Mouse (Mus musculus): ENCODE data around the gene Lrp1. TPM values are rescaled to one million over a fixed set of nuclear protein-coding genes. Genes with fewer than 3 reads are reported as not detected.

The Lrp1 gene
- total and polyA plus RNA-seq, 3 experiments, result 3.1 to 51.2 (median 11.8) TPM

GRCm38 (mm10) chr10:127541510-127541909, 79.4 kb downstream of the Lrp1 start:
- dilution Hi-C loops (cut with MboI; ENCODE audit: extremely low pct_ligation_motif_present, extremely low pct_unique_long_range_greater_than_20kb, low sequenced_read_pairs) (no loop called here), in situ Hi-C loops (cut with MboI; ENCODE audit: low pct_ligation_motif_present, low pct_unique_long_range_greater_than_20kb, low sequenced_read_pairs) (loop anchor here (5.0 kb wide), 1 partner anchor 34 kb away; no protein-coding TSS in a partner anchor)
- H3K9me3 ChIP-seq (replicated peaks; ENCODE audit: low read length), result no peaks in the 10 kb centered on the region
- H3K79me2 ChIP-seq (replicated peaks; ENCODE audit: control insufficient read depth, extremely low read depth, insufficient read depth, poor library complexity, severe bottlenecking), result no peaks in the 10 kb centered on the region
- no peak overlapping the region for H3K27ac ChIP-seq (ENCODE audit: insufficient read depth, low read depth)
- no peak overlapping the region for H3K9ac ChIP-seq (ENCODE audit: insufficient read depth, low read depth)
- H3K36me3 ChIP-seq (replicated peaks in 1 of 2; ENCODE audit: control insufficient read depth in 1 of 2, insufficient read depth in 1 of 2, low read length in 1 of 2), result peaks cover 60 to 65% of the 10 kb centered on the region in 2 experiments
- TF ChIP-seq IRF4 (IDR thresholded peaks at IDR 0.05; ENCODE audit: low read depth, low read length), result no peak
- TF ChIP-seq TCF12 (IDR thresholded peaks at IDR 0.05; ENCODE audit: low read depth, low read length), result no peak
- TF ChIP-seq GABPA (IDR thresholded peaks at IDR 0.05; ENCODE audit: insufficient replicate concordance, low read depth, low read length), result no peak
- no peak for TF ChIP-seq E2F4 (IDR thresholded peaks at IDR 0.05; ENCODE audit: insufficient replicate concordance, low read depth, low read length)
- TF ChIP-seq POLR2AphosphoS2 (IDR thresholded peaks at IDR 0.05; ENCODE audit: low read depth, low read length), result no peak
- TF ChIP-seq ELF1 (IDR thresholded peaks at IDR 0.05; ENCODE audit: low read depth, low read length), result no peak
- TF ChIP-seq HCFC1 (IDR thresholded peaks at IDR 0.05; ENCODE audit: low read depth, low read length), result no peak
- no peak for TF ChIP-seq JUND (conservative IDR thresholded peaks at IDR 0.05; ENCODE audit: low read depth, low read length)
- no peak for TF ChIP-seq RCOR1 (conservative IDR thresholded peaks at IDR 0.05; ENCODE audit: low read depth, low read length)
- TF ChIP-seq NRF1 (IDR thresholded peaks at IDR 0.05; ENCODE audit: low read depth, low read length), result no peak
- TF ChIP-seq MXI1 (IDR thresholded peaks at IDR 0.05; ENCODE audit: low read depth, low read length), result no peak
- TF ChIP-seq ZKSCAN1 (IDR thresholded peaks at IDR 0.05; ENCODE audit: borderline replicate concordance, low read depth, low read length), result no peak
- no peak for TF ChIP-seq USF2 (conservative IDR thresholded peaks at IDR 0.05; ENCODE audit: low read depth, low read length)
- TF ChIP-seq SIN3A (IDR thresholded peaks at IDR 0.05; ENCODE audit: low read length), result no peak
- TF ChIP-seq ZNF384 (IDR thresholded peaks at IDR 0.05; ENCODE audit: low read depth, low read length), result no peak
- no peak for TF ChIP-seq RAD21 (IDR thresholded peaks at IDR 0.05; ENCODE audit: low read depth, low read length)
- TF ChIP-seq JUN (IDR thresholded peaks at IDR 0.05; ENCODE audit: insufficient read depth, low read depth, low read length), result no peak
- no peak for TF ChIP-seq NELFE (IDR thresholded peaks at IDR 0.05; ENCODE audit: low read depth, low read length)
- no peak for TF ChIP-seq MAX (IDR thresholded peaks at IDR 0.05; ENCODE audit: low read length)
- no peak for TF ChIP-seq UBTF (IDR thresholded peaks at IDR 0.05; ENCODE audit: low read depth, low read length)
- no peak overlapping the region for H3K4me3 ChIP-seq (replicated peaks in 1 of 3; ENCODE audit: low read depth in 2 of 3, low read length in 2 of 3, poor library complexity in 1 of 3)
- peaks cover 4 to 9% of the 10 kb centered on the region in 2 experiments; a peak in 3 of 4 replicates for H3K4me1 ChIP-seq (ENCODE audit: control insufficient read depth in 1 of 2, insufficient read depth in 2 of 2)
- no peak overlapping the region for H3K4me2 ChIP-seq (ENCODE audit: insufficient read depth, low read depth, poor library complexity, severe bottlenecking)
- H3K27me3 ChIP-seq (replicated peaks), result peaks cover 1% of the 10 kb centered on the region
- DNase-seq (ENCODE audit: extremely low read depth), result no peak
